Mouse (Mus musculus): ENCODE measurements at regions not wholly inside any gene's neighbourhood (a gene's known extent, or its start where the extent isn't known, plus 50 kb on each side); places are given as distances from the start of the nearest gene placed in this dataset.
"Not testable (repeated sequence)": the region's sequence is repeated elsewhere in the genome, so short reads cannot be mapped to it uniquely, and the experiment has no call there.

- no peaks in the 10 kb centered on the region for H3K27me3 ChIP-seq (ENCODE audit: control insufficient read depth, insufficient read depth, low read depth, low read length)
- 69% methylated on average over 7 of the region's 7 CpGs for WGBS (ENCODE audit: insufficient replicate concordance)
- ATAC-seq (ENCODE audit: low read depth) = no peak
These were observed 232.5 kb downstream of the Enc1 start for GRCm38 (mm10) chr13:97473256-97473970.

DNA sequence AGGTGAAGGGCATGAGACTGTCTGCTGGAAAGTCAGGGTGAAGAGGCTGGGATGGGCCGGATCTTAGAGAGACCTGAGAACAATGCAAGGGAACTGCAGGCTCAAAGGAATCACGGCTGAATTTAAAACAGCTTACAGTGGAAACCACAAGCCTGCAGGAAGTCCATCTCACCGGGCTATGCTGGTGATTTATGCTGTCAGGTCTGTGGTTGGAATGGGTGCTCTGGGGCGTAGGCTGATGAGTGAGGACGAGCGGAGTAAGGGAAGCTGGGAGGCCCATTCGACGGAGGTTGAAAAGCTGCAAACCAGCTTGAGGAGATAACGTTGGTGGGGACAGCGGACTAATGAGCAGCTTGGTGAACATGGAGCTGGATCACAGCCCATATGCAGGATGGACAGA is 229.1 kb downstream of the Enc1 start:
- peak; percentile 77 for ATAC-seq (ENCODE audit: low read depth)
- Histone ChIP-seq H3K9me3 (replicated peaks; ENCODE audit: control insufficient read depth, low read length) (no peaks in the 10 kb centered on the region), H3K9ac (ENCODE audit: low read depth, low read length) (no peak overlapping the region), H3K4me1 (ENCODE audit: control insufficient read depth, low read depth, low read length) (peaks cover 16% of the 10 kb centered on the region), H3K36me3 (ENCODE audit: control insufficient read depth, insufficient read depth) (no peaks in the 10 kb centered on the region), H3K4me3 (ENCODE audit: low read depth, low read length) (no peak overlapping the region), H3K27ac (ENCODE audit: low read length) (no peak overlapping the region), H3K4me2 (ENCODE audit: low read depth, low read length) (no peak overlapping the region), H3K27me3 (ENCODE audit: control insufficient read depth, insufficient read depth, low read depth, low read length) (no peaks in the 10 kb centered on the region)
- 17% methylated on average over 10 of the region's 10 CpGs for WGBS (ENCODE audit: insufficient replicate concordance)

More at GRCm38 (mm10) chr13:97473256-97473970, 232.5 kb downstream of the Enc1 start:
- Histone ChIP-seq H3K27ac (ENCODE audit: low read length) (no peak overlapping the region), H3K9me3 (replicated peaks; ENCODE audit: control insufficient read depth, low read length) (no peaks in the 10 kb centered on the region), H3K4me3 (ENCODE audit: low read depth, low read length) (no peak overlapping the region), H3K9ac (ENCODE audit: low read depth, low read length) (no peak overlapping the region), H3K4me2 (ENCODE audit: low read depth, low read length) (no peak overlapping the region), H3K4me1 (ENCODE audit: control insufficient read depth, low read depth, low read length) (peaks cover 13% of the 10 kb centered on the region), H3K36me3 (ENCODE audit: control insufficient read depth, insufficient read depth) (no peaks in the 10 kb centered on the region)

GRCm38 (mm10) chr13:97468874-97469593 is 228.1 kb downstream of the Enc1 start:
- no peaks in the 10 kb centered on the region for H3K9me3 ChIP-seq (replicated peaks; ENCODE audit: control insufficient read depth, low read length)
- no peak for ATAC-seq (ENCODE audit: low read depth)

DNA sequence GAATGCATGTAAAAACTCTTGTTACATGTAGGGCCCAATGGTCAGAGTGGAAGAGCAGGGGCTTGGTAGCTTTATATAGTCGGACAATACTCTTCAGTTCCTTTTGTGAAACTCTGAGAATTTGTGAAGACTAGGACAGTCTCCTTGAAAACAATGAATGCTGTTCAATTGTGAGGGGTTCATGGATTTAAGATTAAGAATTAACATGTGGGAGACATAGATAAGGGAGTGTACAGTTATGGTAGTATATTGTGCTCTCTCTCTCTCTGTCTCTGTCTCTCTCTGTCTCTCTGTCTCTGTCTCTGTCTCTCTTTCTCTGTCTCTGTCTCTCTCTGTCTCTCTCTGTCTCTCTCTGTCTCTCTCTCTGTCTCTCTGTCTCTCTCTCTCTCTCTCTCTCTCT is 225.7 kb downstream of the Enc1 start:
- not testable (repeated sequence) for H3K4me2 ChIP-seq (ENCODE audit: low read depth, low read length); H3K9me3 ChIP-seq (replicated peaks; ENCODE audit: control insufficient read depth, low read length); H3K36me3 ChIP-seq (ENCODE audit: control insufficient read depth, insufficient read depth); H3K4me3 ChIP-seq (ENCODE audit: low read depth, low read length); H3K9ac ChIP-seq (ENCODE audit: low read depth, low read length); H3K27me3 ChIP-seq (ENCODE audit: control insufficient read depth, insufficient read depth, low read depth, low read length); ATAC-seq (ENCODE audit: low read depth); H3K27ac ChIP-seq (ENCODE audit: low read length)
- peaks cover 38% of the 10 kb centered on the region for H3K4me1 ChIP-seq (ENCODE audit: control insufficient read depth, low read depth, low read length)
- 35% methylated on average over 1 of the region's 1 CpGs for WGBS (ENCODE audit: insufficient replicate concordance)

More at GRCm38 (mm10) chr13:97468874-97469593, 228.1 kb downstream of the Enc1 start:
- Histone ChIP-seq H3K4me2 (ENCODE audit: low read depth, low read length) (no peak overlapping the region), H3K4me1 (ENCODE audit: control insufficient read depth, low read depth, low read length) (peaks cover 18% of the 10 kb centered on the region), H3K27me3 (ENCODE audit: control insufficient read depth, insufficient read depth, low read depth, low read length) (no peaks in the 10 kb centered on the region), H3K9ac (ENCODE audit: low read depth, low read length) (no peak overlapping the region), H3K36me3 (ENCODE audit: control insufficient read depth, insufficient read depth) (no peaks in the 10 kb centered on the region), H3K27ac (ENCODE audit: low read length) (no peak overlapping the region), H3K4me3 (ENCODE audit: low read depth, low read length) (no peak overlapping the region)
- WGBS (ENCODE audit: insufficient replicate concordance) = 68% methylated on average over 10 of the region's 10 CpGs

DNA sequence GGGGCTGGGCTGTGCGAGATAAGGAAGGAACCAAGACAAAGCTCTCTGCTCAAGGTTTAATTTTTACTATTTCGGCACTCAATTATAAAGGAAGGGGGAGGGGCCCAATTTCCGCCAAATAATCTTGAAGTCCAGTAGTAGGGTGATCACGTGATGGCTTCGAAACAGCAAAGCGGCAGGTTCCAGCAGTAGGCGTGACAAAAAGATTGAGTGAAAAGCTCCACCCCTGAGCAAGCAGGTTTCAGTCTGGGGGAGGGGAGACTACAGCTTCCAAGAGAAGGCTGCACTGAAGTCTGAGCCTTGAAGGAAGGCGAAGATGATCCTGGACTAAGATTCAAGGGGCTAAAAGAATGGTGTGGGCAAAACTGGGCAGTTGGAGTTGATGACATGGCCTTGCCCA is 222.9 kb downstream of the Enc1 start:
- WGBS (ENCODE audit: insufficient replicate concordance) = 37% methylated on average over 7 of the region's 8 CpGs
- Histone ChIP-seq H3K4me2 (ENCODE audit: low read depth, low read length) (peak overlapping the region; percentile 32; the same call in 1 of the 2 replicates), H3K9ac (ENCODE audit: low read depth, low read length) (no peak overlapping the region), H3K27ac (ENCODE audit: low read length) (0 out of 2 replicates have a peak overlapping the region, but pooled peaks have one; percentile 45), H3K4me1 (ENCODE audit: control insufficient read depth, low read depth, low read length) (peaks cover 35% of the 10 kb centered on the region), H3K9me3 (replicated peaks; ENCODE audit: control insufficient read depth, low read length) (no peaks in the 10 kb centered on the region), H3K36me3 (ENCODE audit: control insufficient read depth, insufficient read depth) (no peaks in the 10 kb centered on the region), H3K27me3 (ENCODE audit: control insufficient read depth, insufficient read depth, low read depth, low read length) (no peaks in the 10 kb centered on the region), H3K4me3 (ENCODE audit: low read depth, low read length) (no peak overlapping the region)
- no peak for ATAC-seq (ENCODE audit: low read depth)

DNA sequence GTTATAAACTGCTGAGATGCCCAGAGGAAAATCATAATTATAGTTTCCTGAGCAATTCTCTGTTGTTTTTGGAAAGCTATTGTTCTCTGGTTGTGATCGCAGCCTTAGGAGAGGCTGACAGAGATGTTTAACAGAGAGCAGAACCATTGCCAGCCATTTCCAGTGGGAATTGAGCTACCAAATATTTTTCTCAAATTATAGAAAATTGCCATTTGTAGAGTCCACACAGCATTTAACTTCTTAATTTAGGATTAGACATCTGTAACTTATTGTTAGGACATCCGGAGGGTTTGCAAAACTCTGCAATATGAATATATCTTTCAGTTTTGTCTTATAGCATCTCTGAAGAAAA is 222.0 kb downstream of the Enc1 start:
- Histone ChIP-seq H3K9ac (ENCODE audit: low read depth, low read length) (no peak overlapping the region), H3K4me2 (ENCODE audit: low read depth, low read length) (peak overlapping the region; percentile 63), H3K4me3 (ENCODE audit: low read depth, low read length) (no peak overlapping the region)

DNA sequence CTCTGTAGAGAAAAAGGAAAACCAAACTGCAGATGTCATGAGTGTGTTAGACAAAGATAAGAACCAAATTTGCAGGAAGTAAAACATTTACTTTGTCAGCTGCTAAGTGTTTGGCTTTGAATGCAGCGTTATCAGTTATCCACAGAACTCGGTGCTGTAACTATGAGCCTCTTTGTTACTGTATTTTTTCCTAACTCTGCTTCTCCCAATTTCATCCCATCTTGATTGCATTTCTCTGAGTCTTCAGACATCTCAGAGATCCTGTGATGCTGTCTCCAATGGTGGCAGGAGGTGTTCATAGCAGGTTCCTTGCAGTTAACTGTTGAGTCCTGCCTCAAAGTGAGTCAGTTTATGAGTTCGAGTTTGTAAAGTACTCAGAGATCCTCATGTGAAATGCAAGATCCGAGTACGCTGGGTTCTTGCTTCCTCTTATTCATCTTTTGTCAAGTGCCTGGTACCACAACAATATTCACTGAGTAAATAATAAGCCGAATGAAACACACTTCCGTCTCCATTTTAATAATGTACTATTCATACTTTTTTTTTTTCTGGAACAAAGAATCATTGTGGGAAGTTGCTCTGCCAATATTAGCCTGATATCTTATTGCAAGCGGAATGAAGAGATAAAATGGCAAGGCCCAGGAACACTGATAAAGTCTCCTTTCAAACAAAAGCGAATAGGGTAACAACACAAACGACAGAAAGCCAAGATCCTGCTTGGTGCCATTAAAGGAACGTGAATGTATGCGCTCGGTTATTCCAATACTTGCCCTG is 221.4 kb downstream of the Enc1 start:
- Histone ChIP-seq H3K36me3 (ENCODE audit: control insufficient read depth, insufficient read depth) (no peaks in the 10 kb centered on the region), H3K4me3 (ENCODE audit: low read depth, low read length) (peak overlapping the region; percentile 22), H3K9ac (ENCODE audit: low read depth, low read length) (peak overlapping the region; percentile 36; the same call in 1 of the 2 replicates), H3K27me3 (ENCODE audit: control insufficient read depth, insufficient read depth, low read depth, low read length) (no peaks in the 10 kb centered on the region), H3K4me2 (ENCODE audit: low read depth, low read length) (peak overlapping the region; percentile 63), H3K4me1 (ENCODE audit: control insufficient read depth, low read depth, low read length) (peaks cover 35% of the 10 kb centered on the region), H3K9me3 (replicated peaks; ENCODE audit: control insufficient read depth, low read length) (no peaks in the 10 kb centered on the region), H3K27ac (ENCODE audit: low read length) (peak overlapping the region; percentile 91)
- 17% methylated on average over 13 of the region's 13 CpGs for WGBS (ENCODE audit: insufficient replicate concordance)
- ATAC-seq (ENCODE audit: low read depth) = peak; percentile 89

More for the DNA sequence above, 222.0 kb downstream of the Enc1 start:
- Histone ChIP-seq H3K27me3 (ENCODE audit: control insufficient read depth, insufficient read depth, low read depth, low read length) (no peaks in the 10 kb centered on the region), H3K27ac (ENCODE audit: low read length) (peak overlapping the region; percentile 91), H3K9me3 (replicated peaks; ENCODE audit: control insufficient read depth, low read length) (no peaks in the 10 kb centered on the region), H3K4me1 (ENCODE audit: control insufficient read depth, low read depth, low read length) (peaks cover 35% of the 10 kb centered on the region), H3K36me3 (ENCODE audit: control insufficient read depth, insufficient read depth) (no peaks in the 10 kb centered on the region)
- no peak for ATAC-seq (ENCODE audit: low read depth)
- 69% methylated on average over 2 of the region's 2 CpGs for WGBS (ENCODE audit: insufficient replicate concordance)

- no peaks in the 10 kb centered on the region for H3K36me3 ChIP-seq (ENCODE audit: control insufficient read depth, insufficient read depth)
- H3K9me3 ChIP-seq (replicated peaks; ENCODE audit: control insufficient read depth, low read length) = no peaks in the 10 kb centered on the region
- 84% methylated on average over 4 of the region's 4 CpGs for WGBS (ENCODE audit: insufficient replicate concordance)
- peaks cover 32% of the 10 kb centered on the region for H3K4me1 ChIP-seq (ENCODE audit: control insufficient read depth, low read depth, low read length)
- ATAC-seq (ENCODE audit: low read depth) = peak; percentile 36; the same call in 1 of the 2 replicates
- H3K27ac ChIP-seq (ENCODE audit: low read length) = peak overlapping the region; percentile 78
- 0 out of 2 replicates have a peak overlapping the region, but pooled peaks have one; percentile 22 for H3K4me2 ChIP-seq (ENCODE audit: low read depth, low read length)
- H3K4me3 ChIP-seq (ENCODE audit: low read depth, low read length) = no peak overlapping the region
- no peak overlapping the region; the same call in 1 of the 2 replicates for H3K9ac ChIP-seq (ENCODE audit: low read depth, low read length)
- no peaks in the 10 kb centered on the region for H3K27me3 ChIP-seq (ENCODE audit: control insufficient read depth, insufficient read depth, low read depth, low read length)
These were observed 220.3 kb downstream of the Enc1 start for GRCm38 (mm10) chr13:97461207-97461606.
